Mouse (Mus musculus): ENCODE results near the gene Kcnj11.

DNA sequence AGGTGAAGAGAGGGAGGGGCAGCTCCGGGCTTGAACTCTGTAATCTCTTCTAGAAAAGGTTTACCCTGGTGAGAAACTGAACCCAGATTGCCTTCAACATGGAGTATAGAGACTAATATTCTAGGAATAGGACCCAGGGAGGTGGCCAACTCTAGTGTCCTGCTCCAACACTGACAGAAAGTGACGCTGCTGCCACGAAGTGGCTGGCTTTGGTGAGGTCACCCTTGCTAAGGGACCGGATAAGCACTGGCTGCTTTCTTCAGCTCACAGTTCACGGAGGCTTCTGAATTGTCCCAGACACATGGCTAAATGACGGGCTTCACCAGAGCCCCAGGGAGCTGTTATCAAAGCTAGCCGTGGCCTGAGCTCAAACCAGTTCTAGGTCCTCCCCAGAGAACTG is 33.3 kb upstream of the Kcnj11 start:
- TF ChIP-seq CTCF (IDR thresholded peaks at IDR 0.05; ENCODE audit: borderline replicate concordance, extremely low read depth, insufficient read depth, insufficient read length) (no peak), POLR2A (IDR thresholded peaks at IDR 0.05; ENCODE audit: borderline replicate concordance, extremely low read depth, insufficient read depth, insufficient read length, poor library complexity, severe bottlenecking) (no peak)

Measured in brain, embryonic 14.5 days (tissue).